Mouse (Mus musculus) brain, embryonic 14.5 days (tissue): Measurements from ENCODE around the gene Prrx2. TPM values are rescaled to one million over a fixed set of nuclear protein-coding genes. Genes with fewer than 3 reads are reported as not detected.

ENCODE experiments used
- DNase-seq: peaks from one replicate; pipeline ENCODE4 v3.0.0-alpha.2; 2011; ENCODE audit warnings: low read depth
- CTCF ChIP-seq: fragments of 200-500 bp; IDR thresholded peaks from 2 replicates; pipeline ENCODE4 v1.5.1; 2012; ENCODE audit warnings: inconsistent platforms, mild to moderate bottlenecking, moderate library complexity, borderline replicate concordance; ENCODE audit not compliant: insufficient read depth, insufficient read length; ENCODE audit errors: extremely low read depth
- POLR2A ChIP-seq: fragments of 200-500 bp; IDR thresholded peaks from 2 replicates; pipeline ENCODE4 v1.6.1; 2012; ENCODE audit warnings: mild to moderate bottlenecking, inconsistent platforms, borderline replicate concordance; ENCODE audit not compliant: poor library complexity, insufficient read depth, insufficient read length, severe bottlenecking; ENCODE audit errors: extremely low read depth
- polyA plus RNA-seq: library from polyadenylated mRNA; depleted of rRNA; stranded (reverse); fragments of >200 nt; gene quantifications from 2 replicates; pipeline ENCODE4 v1.2.3, GENCODE M21; 2012

The Prrx2 gene
- polyA plus RNA-seq, 1 experiment, result 10.8 TPM

GRCm38 (mm10) chr2:30827749-30828475 is 6.9 kb upstream of the Prrx2 start:
- peak; percentile 96 for DNase-seq
- peak; percentile 90 for TF ChIP-seq CTCF
- TF ChIP-seq POLR2A, result peak; percentile 28; the same call in 1 of the 2 replicates

GRCm38 (mm10) chr2:30829315-30829714 is 5.5 kb upstream of the Prrx2 start:
- TF ChIP-seq POLR2A, result no peak
- TF ChIP-seq CTCF, result peak; percentile 57; the same call in 1 of the 2 replicates

GRCm38 (mm10) chr2:30830283-30830795 is 4.4 kb upstream of the Prrx2 start, which contains the start of gene Asb6:
TSS of gene Asb6 (minus strand) at chr2:30830333.
- TF ChIP-seq CTCF (no peak), POLR2A (no peak)
- DNase-seq, result no peak

More at GRCm38 (mm10) chr2:30829315-30829714, 5.5 kb upstream of the Prrx2 start:
- DNase-seq, result peak; percentile 29

DNA sequence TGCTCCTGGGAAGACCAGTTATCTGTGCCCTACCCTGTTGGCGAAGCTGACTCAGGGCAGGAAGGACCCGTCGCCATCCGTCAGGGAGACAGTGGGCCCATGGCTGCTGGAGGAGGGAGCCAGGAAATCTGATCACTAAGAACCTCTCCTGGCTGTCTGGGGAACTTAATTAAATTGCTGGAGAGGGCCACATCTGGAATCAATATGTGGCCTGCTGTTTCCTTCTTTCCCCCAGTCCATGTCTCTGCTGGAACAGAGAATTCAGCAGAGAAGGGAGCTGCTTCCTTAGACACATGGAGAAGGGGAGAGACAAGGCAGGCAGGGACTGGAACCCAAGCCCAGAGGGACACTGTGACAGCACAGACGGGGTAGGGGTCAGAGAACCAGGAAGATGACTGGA is 1.1 kb upstream of the Prrx2 start:
- DNase-seq, result no peak
- TF ChIP-seq POLR2A (no peak), CTCF (no peak)

GRCm38 (mm10) chr2:30836238-30836990 is 1.6 kb downstream of the Prrx2 start:
- peak; percentile 89 for DNase-seq
- TF ChIP-seq CTCF (no peak), POLR2A (no peak)

- no peak for DNase-seq
- TF ChIP-seq POLR2A (no peak), CTCF (no peak)
These were observed 7.8 kb downstream of the Prrx2 start for GRCm38 (mm10) chr2:30842615-30843014.

GRCm38 (mm10) chr2:30845152-30846070 is 10.6 kb downstream of the Prrx2 start:
- peak; percentile 24 for DNase-seq
- TF ChIP-seq POLR2A (no peak), CTCF (no peak)

DNA sequence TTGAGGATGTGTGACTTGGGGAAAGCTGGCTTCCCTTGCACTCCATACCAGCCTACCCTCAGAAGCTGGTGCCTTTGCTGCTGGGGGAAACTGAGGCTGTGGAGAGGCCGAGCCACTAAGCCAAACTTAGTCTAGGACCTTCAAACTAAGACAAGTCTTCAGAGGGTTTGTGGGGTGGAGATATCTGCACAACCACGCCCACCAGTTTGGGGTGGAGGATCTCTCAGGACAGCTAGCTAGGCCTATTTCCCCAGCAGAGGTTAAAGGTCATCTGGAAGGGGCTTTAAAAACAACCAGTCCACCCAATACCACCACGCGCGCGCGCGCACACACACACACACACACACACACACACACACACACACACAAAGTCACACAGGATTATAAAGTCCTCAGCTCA is 11.5 kb downstream of the Prrx2 start:
- TF ChIP-seq CTCF, result no peak
- TF ChIP-seq POLR2A, result no peak

DNA sequence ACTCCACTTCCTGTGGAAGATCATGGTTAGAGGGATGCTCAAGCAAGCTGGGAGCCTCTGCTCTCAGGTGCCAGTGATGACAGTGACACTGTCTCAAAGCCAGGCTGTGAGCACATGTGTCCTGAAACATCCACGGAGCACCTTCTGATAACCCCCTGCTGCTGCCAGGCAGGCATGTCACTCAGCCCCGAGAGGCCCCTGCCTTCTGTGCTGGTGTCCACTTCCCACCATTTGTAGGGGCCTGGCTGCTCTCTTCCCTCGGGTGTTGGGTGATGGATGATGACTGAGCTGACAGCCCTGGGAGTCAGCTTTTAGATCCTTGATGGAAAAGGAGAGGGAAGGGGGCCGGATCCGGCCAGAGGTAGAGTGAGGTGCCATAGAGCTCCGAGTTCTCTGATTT is 12.0 kb downstream of the Prrx2 start:
- TF ChIP-seq POLR2A (no peak), CTCF (no peak)
- DNase-seq, result no peak

More for the DNA sequence above, 11.5 kb downstream of the Prrx2 start:
- no peak for DNase-seq

GRCm38 (mm10) chr2:30848184-30848583 is 13.4 kb downstream of the Prrx2 start:
- TF ChIP-seq CTCF, result no peak
- no peak for TF ChIP-seq POLR2A
- no peak for DNase-seq
